Mouse (Mus musculus) mature B cell (primary cell): ENCODE data around the gene Wnk4.
"Not testable (repeated sequence)": the region's sequence is repeated elsewhere in the genome, so short reads cannot be mapped to it uniquely, and the experiment has no call there.

Experiments used
- in situ Hi-C: fragments of 300-500 bp; cut with MboI; formaldehyde crosslinking; loops from 2 replicates; pipeline ENCODE4 v1.14.3; 2019

The Wnk4 gene

GRCm38 (mm10) chr11:101315665-101316500 is 55.5 kb downstream of the Wnk4 start, which contains the start of gene Psme3:
Psme3 (plus strand) TSS chr11:101316213.
- in situ Hi-C loops = no loop called here

- in situ Hi-C loops = no loop called here
Observed at GRCm38 (mm10) chr11:101316501-101316917, 56.1 kb downstream of the Wnk4 start.

DNA sequence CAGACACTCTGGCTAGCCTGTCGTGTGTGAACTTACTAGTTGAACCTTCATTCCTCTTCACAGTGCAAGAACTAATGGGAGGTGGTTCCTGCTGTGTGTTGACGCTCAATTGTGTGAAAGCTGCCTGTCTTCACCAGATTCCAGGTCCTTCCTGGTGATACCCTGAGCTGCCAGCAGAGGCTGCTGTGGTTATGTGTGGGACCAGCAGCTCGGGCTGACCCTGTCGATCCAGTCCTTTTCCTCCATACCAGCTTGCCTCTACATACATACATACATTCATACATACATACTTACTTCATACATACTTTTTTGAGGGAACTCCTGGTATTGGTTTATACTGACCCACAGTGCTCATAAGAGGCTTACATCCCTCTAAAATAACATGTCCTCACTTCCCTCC is 63.2 kb downstream of the Wnk4 start:
- in situ Hi-C loops = no loop called here

GRCm38 (mm10) chr11:101324763-101325162 is 64.4 kb downstream of the Wnk4 start, which contains the start of gene Aoc2:
Aoc2 (plus strand) TSS chr11:101325063.
- in situ Hi-C loops = no loop called here

- in situ Hi-C loops = not testable (repeated sequence)
Observed at GRCm38 (mm10) chr11:101325201-101325600, 64.8 kb downstream of the Wnk4 start.

GRCm38 (mm10) chr11:101326147-101326546 is 65.8 kb downstream of the Wnk4 start:
- in situ Hi-C loops = no loop called here
